Mouse (Mus musculus) kidney, embryonic 14.5 days (tissue): ENCODE results near the gene Ecm1. TPM values are rescaled to one million over a fixed set of nuclear protein-coding genes. Genes with fewer than 3 reads are reported as not detected.
A peak's percentile ranks its signal among the peaks of the same experiment; 100 is the strongest.

Experiments used
- ATAC-seq: fragments of 200-750 bp; cut with Nextera tagmentation; 2 replicates; pipeline ENCODE4 v1.8.0; 2017; ENCODE audit warnings: moderate number of reproducible peaks, mild to moderate bottlenecking, moderate TSS enrichment, moderate library complexity; ENCODE audit not compliant: low FRiP score, low TSS enrichment
- H3K27ac ChIP-seq: fragments of 300-500 bp; sonication (generic); 2 replicates; pipeline ENCODE4 v1.5.1; 2014; ENCODE audit warnings: low read depth, mild to moderate bottlenecking, low read length, moderate library complexity, mixed read lengths
- H3K27me3 ChIP-seq: fragments of 300-500 bp; sonication (generic); 2 replicates; pipeline ENCODE4 v1.6.1; 2014; ENCODE audit warnings: mild to moderate bottlenecking, low read length; ENCODE audit not compliant: control insufficient read depth, insufficient read depth
- H3K36me3 ChIP-seq: fragments of 300-500 bp; sonication (generic); 2 replicates; pipeline ENCODE4 v1.6.1; 2014; ENCODE audit warnings: low read length, mixed read lengths; ENCODE audit not compliant: control insufficient read depth, insufficient read depth
- H3K4me1 ChIP-seq: fragments of 300-500 bp; sonication (generic); 2 replicates; pipeline ENCODE4 v1.6.1; 2014; ENCODE audit warnings: low read length, mixed read lengths; ENCODE audit not compliant: control insufficient read depth, insufficient read depth
- H3K4me2 ChIP-seq: fragments of 300-500 bp; sonication (generic); replicated peaks from 2 replicates; pipeline ENCODE4 v1.6.1; 2014; ENCODE audit warnings: low read depth, mild to moderate bottlenecking, low read length
- H3K4me3 ChIP-seq: fragments of 300-500 bp; sonication (generic); 2 replicates; pipeline ENCODE4 v1.5.1; 2014; ENCODE audit warnings: mild to moderate bottlenecking, low read length
- H3K9ac ChIP-seq: fragments of 300-500 bp; sonication (generic); 2 replicates; pipeline ENCODE4 v1.6.1; 2014; ENCODE audit warnings: low read depth, mild to moderate bottlenecking, low read length, moderate library complexity
- H3K9me3 ChIP-seq: fragments of 300-500 bp; sonication (generic); 2 replicates; pipeline ENCODE4 v1.6.1; 2016; ENCODE audit warnings: low read length; ENCODE audit not compliant: control insufficient read depth
- WGBS: fragments of 180-500 bp; shearing (Covaris S2); extraction: QIAGEN DNeasy Blood & Tissue Kit; methylation state at CpG from one replicate; pipeline ENCODE4 v1.1.7; 2014; 5-methylcytosine and 5-hydroxymethylcytosine counted together
- polyA plus RNA-seq: library from polyadenylated mRNA; unstranded; fragments of >200 nt; fragmentation: Nextera tagmentation; extraction: Ambion mirVana; gene quantifications from 2 replicates; pipeline ENCODE4 v1.2.1, GENCODE M21; 2014

The Ecm1 gene
- polyA plus RNA-seq, 1 experiment from 2014 or later, result 204 TPM

DNA sequence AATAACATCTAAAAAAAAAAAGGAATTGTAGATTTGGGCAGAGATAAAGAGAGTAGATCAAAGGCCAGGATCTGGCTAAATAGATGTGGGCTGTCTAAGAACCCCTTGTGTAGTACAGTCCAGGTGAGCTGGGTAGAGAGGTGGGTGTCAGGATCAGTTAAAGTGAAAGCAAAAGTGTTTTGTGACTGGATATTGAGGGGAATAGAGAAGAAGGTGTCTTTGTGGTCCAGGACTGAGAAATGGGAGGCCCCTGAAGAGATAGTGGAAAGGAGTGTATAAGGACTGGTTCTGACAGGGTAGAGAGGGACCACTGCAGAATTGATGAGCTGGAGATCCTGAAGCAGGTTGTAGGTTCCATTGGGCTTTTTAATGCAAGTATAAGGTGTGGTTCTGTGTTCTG, 29.4 kb downstream of the Ecm1 start:
- H3K36me3 ChIP-seq, result no peaks in the 10 kb centered on the region
- H3K9ac ChIP-seq, result no peak overlapping the region
- ATAC-seq, result no peak
- H3K9me3 ChIP-seq, result peaks cover 3% of the 10 kb centered on the region; the same call in 1 of the 2 replicates
- no peak overlapping the region for H3K4me2 ChIP-seq
- no peak overlapping the region for H3K4me3 ChIP-seq
- no peaks in the 10 kb centered on the region for H3K27me3 ChIP-seq
- no peak overlapping the region for H3K27ac ChIP-seq
- no peaks in the 10 kb centered on the region for H3K4me1 ChIP-seq

DNA sequence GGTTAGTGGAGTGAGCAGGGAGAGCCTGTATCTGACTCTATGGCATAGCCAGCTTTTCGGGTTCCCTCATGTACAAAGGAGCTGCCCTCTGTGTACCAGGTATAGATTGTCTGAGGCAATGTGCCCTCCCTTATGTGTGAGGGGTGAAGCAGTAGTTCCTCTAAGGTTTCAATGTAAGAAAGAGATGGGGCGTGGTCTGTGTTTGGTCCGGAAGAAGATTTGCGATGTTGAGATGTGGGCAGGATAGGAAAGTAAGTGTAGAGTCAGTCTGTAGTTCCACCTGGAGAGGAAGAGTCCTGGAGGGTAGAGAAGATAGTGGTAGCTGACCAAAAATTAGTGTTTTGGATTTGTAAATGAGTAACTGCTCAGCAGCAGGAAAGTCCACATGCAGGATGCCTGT, 30.3 kb downstream of the Ecm1 start:
- Histone ChIP-seq H3K9me3 (peaks cover 3% of the 10 kb centered on the region; the same call in 1 of the 2 replicates), H3K27me3 (no peaks in the 10 kb centered on the region), H3K27ac (no peak overlapping the region), H3K4me3 (no peak overlapping the region), H3K36me3 (no peaks in the 10 kb centered on the region), H3K9ac (no peak overlapping the region), H3K4me1 (no peaks in the 10 kb centered on the region), H3K4me2 (no peak overlapping the region)
- no peak for ATAC-seq
- 88% methylated on average over 4 of the region's 4 CpGs for WGBS

DNA sequence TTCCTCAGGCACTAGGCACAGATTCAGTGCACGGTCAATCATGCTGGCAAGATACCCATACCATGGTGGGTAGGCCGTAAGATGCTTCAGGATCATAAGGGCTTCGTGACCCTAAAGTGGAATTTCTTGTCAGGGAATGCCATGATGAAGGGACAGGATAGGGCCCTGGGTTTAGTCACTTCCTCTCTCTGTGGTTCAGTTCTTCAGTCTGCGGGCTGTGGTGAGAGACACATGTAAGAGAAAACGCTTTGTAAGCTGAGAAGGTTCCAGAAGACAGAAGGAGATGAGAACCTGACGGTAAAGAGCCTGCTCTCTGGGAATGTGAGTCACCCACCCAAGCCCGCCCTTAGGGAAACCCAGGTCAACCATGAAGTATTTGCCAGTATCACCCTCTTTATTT, 31.9 kb downstream of the Ecm1 start:
- Histone ChIP-seq H3K27ac (no peak overlapping the region), H3K36me3 (no peaks in the 10 kb centered on the region), H3K4me2 (no peak overlapping the region), H3K4me3 (no peak overlapping the region), H3K4me1 (no peaks in the 10 kb centered on the region), H3K9ac (no peak overlapping the region), H3K27me3 (no peaks in the 10 kb centered on the region), H3K9me3 (no peaks in the 10 kb centered on the region)
- no peak for ATAC-seq
- WGBS, result 76% methylated on average over 7 of the region's 7 CpGs

DNA sequence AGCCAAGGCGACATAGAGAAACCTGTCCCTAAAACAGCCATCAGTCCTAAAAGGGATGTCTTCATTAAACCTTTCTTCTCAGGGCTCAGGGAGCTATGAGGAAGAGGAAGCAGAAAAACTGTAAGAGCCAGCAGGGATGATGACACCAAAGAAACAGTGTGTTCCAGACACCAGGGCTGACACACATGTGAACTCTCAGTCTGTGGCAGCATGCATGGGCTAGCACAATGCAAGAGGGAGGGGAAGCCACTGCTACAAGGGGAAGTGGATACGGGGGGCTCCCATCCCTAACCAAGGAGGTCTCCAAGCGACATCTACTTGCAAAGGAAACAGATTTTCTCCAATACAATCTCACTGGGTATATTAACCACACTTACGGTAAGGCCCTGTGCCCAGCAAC, 33.1 kb downstream of the Ecm1 start:
- Histone ChIP-seq H3K4me3 (no peak overlapping the region), H3K9ac (no peak overlapping the region), H3K27me3 (no peaks in the 10 kb centered on the region), H3K36me3 (no peaks in the 10 kb centered on the region), H3K27ac (no peak overlapping the region), H3K4me2 (no peak overlapping the region), H3K9me3 (no peaks in the 10 kb centered on the region), H3K4me1 (peaks cover 8% of the 10 kb centered on the region; the same call in 1 of the 2 replicates)
- WGBS, result 91% methylated on average over 4 of the region's 4 CpGs
- no peak for ATAC-seq

DNA sequence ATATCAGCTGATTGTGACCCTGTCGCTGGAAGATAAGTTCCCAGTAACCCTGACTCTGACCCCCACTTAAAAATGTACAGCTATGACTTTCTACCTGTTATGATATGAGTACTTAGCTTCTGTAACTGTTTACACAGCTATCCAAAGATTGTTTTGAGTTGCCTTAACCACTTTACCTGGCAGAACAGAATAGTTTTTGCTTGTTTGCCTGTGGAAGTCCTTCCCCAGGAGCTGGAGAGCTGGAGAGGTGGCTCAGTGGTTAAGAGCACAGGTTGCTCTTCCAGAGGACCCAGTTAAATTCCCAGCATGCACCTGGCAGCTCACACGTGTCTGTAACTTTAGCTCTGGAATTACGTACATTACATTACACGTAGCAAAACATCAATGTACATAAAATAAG, 34.8 kb downstream of the Ecm1 start:
- Histone ChIP-seq H3K4me2 (no peak overlapping the region), H3K27me3 (no peaks in the 10 kb centered on the region), H3K4me1 (peaks cover 20% of the 10 kb centered on the region), H3K4me3 (no peak overlapping the region), H3K9me3 (no peaks in the 10 kb centered on the region), H3K9ac (no peak overlapping the region), H3K36me3 (no peaks in the 10 kb centered on the region; the same call in 1 of the 2 replicates), H3K27ac (no peak overlapping the region)
- WGBS, result 90% methylated on average over 4 of the region's 4 CpGs
- ATAC-seq, result no peak

DNA sequence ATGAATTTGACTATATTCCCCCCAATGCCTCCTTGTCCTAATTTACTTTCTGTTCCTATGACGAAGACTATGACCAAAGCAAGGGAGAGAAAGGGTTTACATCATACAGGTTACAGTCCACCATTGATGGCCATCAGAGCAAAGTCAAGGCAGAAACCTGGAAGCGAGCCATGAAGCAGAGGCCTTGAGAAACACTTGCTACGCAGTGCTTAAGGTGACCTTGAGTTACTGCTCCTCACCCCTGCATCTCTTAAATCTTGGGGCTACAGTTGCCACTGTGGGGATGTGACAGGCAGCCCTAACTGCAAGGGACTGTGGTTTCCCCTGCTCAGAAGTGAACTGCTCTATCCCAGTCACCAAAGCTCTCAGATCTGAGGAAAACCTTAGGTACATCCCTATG, 36.1 kb downstream of the Ecm1 start:
- WGBS, result 75% methylated on average over 3 of the region's 3 CpGs
- H3K27me3 ChIP-seq, result no peaks in the 10 kb centered on the region
- no peak overlapping the region for H3K4me3 ChIP-seq
- H3K36me3 ChIP-seq, result no peaks in the 10 kb centered on the region; the same call in 1 of the 2 replicates
- no peak overlapping the region for H3K4me2 ChIP-seq
- no peak overlapping the region for H3K27ac ChIP-seq
- no peak for ATAC-seq
- peaks cover 20% of the 10 kb centered on the region for H3K4me1 ChIP-seq
- no peak overlapping the region for H3K9ac ChIP-seq
- H3K9me3 ChIP-seq, result no peaks in the 10 kb centered on the region

DNA sequence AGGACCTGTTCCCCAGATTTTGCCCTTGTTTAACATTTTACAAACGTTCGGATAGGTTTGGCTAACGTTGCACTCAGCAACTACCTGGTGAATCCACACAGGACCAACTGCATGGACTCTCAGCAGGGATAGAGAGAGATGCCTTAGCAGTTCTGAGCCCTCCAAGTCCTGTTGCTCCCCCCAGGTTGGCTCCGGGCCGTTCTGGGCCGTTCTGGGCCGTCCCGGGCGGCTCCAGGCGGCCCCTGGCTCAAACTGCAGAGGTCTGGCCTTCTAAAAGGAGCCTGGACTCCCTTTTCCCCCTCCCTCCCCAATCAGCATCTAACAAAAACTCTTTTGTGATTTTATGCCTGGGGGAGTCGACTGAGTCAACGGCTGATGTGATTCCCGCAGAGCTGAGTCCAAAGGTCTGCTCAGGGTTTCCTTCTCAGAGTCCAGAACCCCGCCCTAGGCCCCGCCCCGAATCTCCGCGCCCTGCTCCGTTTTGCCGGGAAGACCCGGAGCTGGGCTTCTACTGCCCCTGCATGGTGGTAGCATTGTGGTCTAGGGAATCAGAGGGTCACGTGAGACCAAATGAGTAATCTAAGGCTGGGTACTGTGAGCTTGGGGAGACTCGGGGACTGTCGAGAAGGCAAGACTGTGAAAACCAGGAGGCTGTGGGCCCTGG, 37.4 kb downstream of the Ecm1 start:
- Histone ChIP-seq H3K4me1 (peaks cover 20% of the 10 kb centered on the region), H3K4me2 (peak overlapping the region; percentile 60), H3K9ac (peak overlapping the region; percentile 61), H3K36me3 (no peaks in the 10 kb centered on the region; the same call in 1 of the 2 replicates), H3K27me3 (no peaks in the 10 kb centered on the region), H3K27ac (peak overlapping the region; percentile 88), H3K9me3 (no peaks in the 10 kb centered on the region), H3K4me3 (peak overlapping the region; percentile 27)
- WGBS, result 4% methylated on average over 24 of the region's 24 CpGs
- peak; percentile 96 for ATAC-seq

DNA sequence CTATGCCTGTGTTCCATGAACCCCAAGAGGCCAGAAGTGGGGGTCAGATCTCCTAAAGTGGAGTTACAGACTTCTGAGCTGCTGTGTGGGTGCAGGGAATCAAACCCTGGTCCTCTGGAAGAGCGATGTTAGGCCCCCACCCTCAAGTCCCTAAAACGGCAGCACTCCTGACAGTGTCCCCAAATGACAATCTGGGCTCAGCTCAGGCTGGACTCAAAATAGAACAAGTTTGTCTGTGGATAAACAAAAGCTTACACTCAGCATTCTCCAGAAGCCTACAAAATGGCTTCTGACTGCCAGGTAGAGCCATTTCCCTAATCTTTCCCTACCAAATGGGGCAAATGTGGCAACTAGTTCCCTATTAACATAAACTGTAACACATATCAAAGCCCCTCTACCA, 38.3 kb downstream of the Ecm1 start:
- H3K27me3 ChIP-seq, result no peaks in the 10 kb centered on the region
- WGBS, result 80% methylated on average over 2 of the region's 2 CpGs
- no peaks in the 10 kb centered on the region; the same call in 1 of the 2 replicates for H3K36me3 ChIP-seq
- no peak for ATAC-seq
- H3K4me2 ChIP-seq, result no peak overlapping the region
- no peak overlapping the region for H3K9ac ChIP-seq
- no peaks in the 10 kb centered on the region for H3K9me3 ChIP-seq
- H3K4me1 ChIP-seq, result peaks cover 29% of the 10 kb centered on the region
- 0 out of 2 replicates have a peak overlapping the region, but pooled peaks have one; percentile 11 for H3K27ac ChIP-seq
- H3K4me3 ChIP-seq, result no peak overlapping the region

DNA sequence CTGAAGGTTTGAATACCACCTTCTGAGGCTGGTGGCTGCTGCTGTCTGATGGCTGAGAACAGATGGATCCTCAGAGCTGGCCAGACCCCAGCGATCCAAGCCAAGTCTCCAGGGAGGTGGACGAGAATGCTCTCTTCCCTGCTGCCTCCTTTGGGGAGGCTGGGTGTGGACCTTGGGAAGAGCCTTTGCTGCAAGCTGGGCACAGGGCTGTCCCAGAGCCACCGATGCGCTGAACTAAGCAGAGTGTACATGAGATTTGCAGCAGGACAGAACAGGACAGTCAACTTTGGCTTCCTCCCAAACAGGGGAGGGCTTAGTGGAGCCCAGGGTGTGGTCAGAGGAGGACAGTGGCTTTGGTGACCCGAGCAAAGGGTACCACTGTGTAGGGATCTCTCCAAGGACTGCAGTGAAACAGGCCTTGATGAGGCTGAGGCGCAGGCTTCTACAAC, 39.1 kb downstream of the Ecm1 start:
- Histone ChIP-seq H3K36me3 (no peaks in the 10 kb centered on the region; the same call in 1 of the 2 replicates), H3K27me3 (no peaks in the 10 kb centered on the region), H3K4me1 (peaks cover 32% of the 10 kb centered on the region), H3K27ac (no peak overlapping the region), H3K4me2 (no peak overlapping the region), H3K9ac (0 out of 2 replicates have a peak overlapping the region, but pooled peaks have one; percentile 23), H3K9me3 (no peaks in the 10 kb centered on the region), H3K4me3 (no peak overlapping the region)
- ATAC-seq, result no peak
- 56% methylated on average over 6 of the region's 6 CpGs for WGBS
